Mouse (Mus musculus) heart, embryonic 15.5 days (tissue): ENCODE measurements around the gene Olfr525. TPM values are rescaled to one million over a fixed set of nuclear protein-coding genes. Genes with fewer than 3 reads are reported as not detected.

Experiments
- ATAC-seq: fragments of 200-750 bp; cut with Nextera tagmentation; replicated peaks from 2 replicates; pipeline ENCODE4 v1.8.0; 2017; ENCODE audit warnings: low read depth, moderate TSS enrichment; ENCODE audit not compliant: insufficient number of reproducible peaks, insufficient read depth, low FRiP score
- H3K27ac ChIP-seq: fragments of 300-500 bp; sonication (generic); 2 replicates; pipeline ENCODE4 v1.5.1; 2015; ENCODE audit warnings: mild to moderate bottlenecking, inconsistent platforms
- H3K27me3 ChIP-seq: fragments of 300-500 bp; sonication (generic); 2 replicates; pipeline ENCODE4 v1.6.1; 2015; ENCODE audit warnings: inconsistent platforms
- H3K36me3 ChIP-seq: fragments of 300-500 bp; sonication (generic); 2 replicates; pipeline ENCODE4 v1.6.1; 2015; ENCODE audit warnings: mild to moderate bottlenecking, inconsistent platforms
- H3K4me1 ChIP-seq: fragments of 300-500 bp; sonication (generic); replicated peaks from 2 replicates; pipeline ENCODE4 v1.6.1; 2015; ENCODE audit warnings: inconsistent platforms
- H3K4me2 ChIP-seq: fragments of 300-500 bp; sonication (generic); 2 replicates; pipeline ENCODE4 v1.6.1; 2015; ENCODE audit warnings: inconsistent platforms, mild to moderate bottlenecking, moderate library complexity
- H3K4me3 ChIP-seq: fragments of 300-500 bp; sonication (generic); 2 replicates; pipeline ENCODE4 v1.5.1; 2015; ENCODE audit warnings: mild to moderate bottlenecking, inconsistent platforms
- H3K9ac ChIP-seq: fragments of 300-500 bp; sonication (generic); 2 replicates; pipeline ENCODE4 v1.6.1; 2015; ENCODE audit warnings: mild to moderate bottlenecking, inconsistent platforms
- H3K9me3 ChIP-seq: fragments of 300-500 bp; sonication (generic); replicated peaks from 2 replicates; pipeline ENCODE4 v1.6.1; 2016; ENCODE audit warnings: inconsistent platforms
- WGBS: fragments of 180-500 bp; shearing (Covaris S2); methylation state at CpG from one replicate; pipeline ENCODE4 v1.1.7; 2015; ENCODE audit warnings: mixed read lengths; 5-methylcytosine and 5-hydroxymethylcytosine counted together
- polyA plus RNA-seq: library from polyadenylated mRNA; unstranded; fragments of >200 nt; fragmentation: Nextera tagmentation; extraction: Ambion mirVana; gene quantifications from 2 replicates; pipeline ENCODE4 v1.2.1, GENCODE M21; 2015

Gene Olfr525
- not detected in 2 replicates for polyA plus RNA-seq

DNA sequence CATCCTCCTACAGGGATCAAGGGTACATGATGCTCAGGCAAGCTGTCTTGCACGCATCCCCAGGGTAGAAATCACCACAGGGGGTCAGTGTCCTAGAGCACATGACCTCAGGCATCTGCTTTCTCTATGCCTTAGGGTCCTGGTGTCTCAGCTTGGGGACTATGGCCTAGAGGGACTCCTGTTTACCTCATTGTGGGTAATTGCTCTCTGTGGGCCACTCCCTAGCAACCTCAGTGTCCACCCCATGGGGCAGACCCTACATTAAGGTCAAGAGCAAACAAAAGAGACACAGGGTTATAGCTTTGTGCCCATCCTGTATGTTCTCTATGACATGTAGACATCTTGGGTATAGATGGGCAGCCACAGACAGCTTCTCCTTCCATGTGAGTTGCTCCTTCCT is at the start of gene Olfr525:
Olfr525 (plus strand) TSS at position 301 of the 400 bp plus-strand sequence.
- Histone ChIP-seq H3K4me1 (no peaks in the 10 kb centered on the region), H3K27ac (no peak within 1 kb of the TSS), H3K36me3 (no peaks in the 10 kb centered on the region), H3K4me3 (no peak within 1 kb of the TSS), H3K9me3 (no peaks in the 10 kb centered on the region), H3K27me3 (no peaks in the 10 kb centered on the region), H3K4me2 (no peak within 1 kb of the TSS), H3K9ac (no peak within 1 kb of the TSS)
- 48% methylated on average over 1 of the region's 1 CpGs for WGBS
- ATAC-seq = no peak

DNA sequence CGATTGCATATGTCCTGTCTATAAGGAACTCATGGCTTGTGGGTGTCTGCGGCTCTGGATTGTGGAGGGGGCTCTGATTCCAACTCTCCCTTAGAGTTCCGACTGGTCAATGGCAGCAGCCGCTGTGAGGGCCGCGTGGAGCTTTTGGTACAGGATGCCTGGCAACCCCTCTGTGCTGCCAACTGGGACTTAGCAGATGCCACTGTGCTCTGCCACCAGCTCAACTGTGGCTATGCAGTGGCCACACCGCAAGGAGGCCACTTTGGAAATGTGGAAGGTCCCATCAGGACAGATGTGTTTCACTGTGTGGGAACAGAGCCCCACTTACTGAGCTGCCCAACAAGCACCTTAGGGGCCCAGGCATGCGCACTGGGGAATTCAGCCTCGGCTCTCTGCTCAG is 24.9 kb upstream of the Olfr525 start:
- H3K4me3 ChIP-seq = no peak overlapping the region
- 81% methylated on average over 9 of the region's 9 CpGs for WGBS
- ATAC-seq = no peak

DNA sequence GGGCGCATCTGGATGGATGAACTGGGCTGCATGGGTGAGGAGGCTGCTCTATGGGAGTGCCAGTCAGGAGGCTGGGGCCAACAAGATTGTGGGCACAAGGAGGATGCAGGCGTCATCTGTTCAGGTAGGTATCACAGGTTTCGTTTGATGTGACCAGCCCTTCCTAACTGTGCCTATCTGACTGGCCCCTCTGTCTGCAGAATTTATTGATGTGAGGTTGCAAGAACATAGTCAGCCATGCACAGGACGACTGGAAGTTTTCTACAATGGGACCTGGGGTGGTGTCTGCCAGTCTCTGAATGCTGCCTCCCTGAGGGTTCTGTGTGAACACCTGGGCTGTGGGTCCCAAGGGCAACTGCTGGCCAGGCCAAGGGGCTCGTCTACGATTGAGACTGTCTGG is 23.8 kb upstream of the Olfr525 start:
- Histone ChIP-seq H3K27ac (no peak overlapping the region), H3K36me3 (no peaks in the 10 kb centered on the region), H3K9me3 (no peaks in the 10 kb centered on the region), H3K4me3 (no peak overlapping the region), H3K9ac (no peak overlapping the region), H3K27me3 (no peaks in the 10 kb centered on the region), H3K4me1 (no peaks in the 10 kb centered on the region), H3K4me2 (no peak overlapping the region)
- ATAC-seq = no peak
- WGBS = 59% methylated on average over 6 of the region's 6 CpGs

More for the DNA sequence above, 24.9 kb upstream of the Olfr525 start:
- Histone ChIP-seq H3K4me2 (no peak overlapping the region), H3K27me3 (no peaks in the 10 kb centered on the region), H3K4me1 (no peaks in the 10 kb centered on the region), H3K9me3 (no peaks in the 10 kb centered on the region), H3K9ac (no peak overlapping the region), H3K36me3 (no peaks in the 10 kb centered on the region), H3K27ac (no peak overlapping the region)

DNA sequence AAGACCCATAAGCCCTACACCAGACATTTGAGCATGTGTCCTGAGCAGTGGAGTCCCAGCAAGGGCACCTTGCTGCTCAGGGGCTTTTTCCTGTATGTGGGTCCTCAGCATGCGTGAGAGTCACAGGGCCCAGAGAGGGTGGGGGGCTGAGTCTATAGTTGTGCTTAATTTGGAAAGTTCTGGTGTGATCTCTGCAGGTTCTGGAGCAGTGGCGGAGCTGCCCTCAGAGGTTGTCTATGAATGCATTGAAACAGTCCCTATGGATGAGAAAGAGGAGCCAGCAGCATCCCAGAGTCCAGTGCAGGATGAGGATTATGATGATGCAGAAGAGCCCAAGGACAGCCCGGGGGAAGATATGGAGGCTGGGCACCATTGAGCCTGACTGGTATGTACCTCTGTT is 21.2 kb upstream of the Olfr525 start:
- no peak overlapping the region for H3K27ac ChIP-seq
- 70% methylated on average over 3 of the region's 3 CpGs for WGBS
- no peaks in the 10 kb centered on the region for H3K27me3 ChIP-seq
- no peak for ATAC-seq
- no peaks in the 10 kb centered on the region for H3K4me1 ChIP-seq
- H3K4me2 ChIP-seq = no peak overlapping the region
- no peaks in the 10 kb centered on the region for H3K9me3 ChIP-seq
- no peaks in the 10 kb centered on the region for H3K36me3 ChIP-seq
- no peak overlapping the region for H3K9ac ChIP-seq
- no peak overlapping the region for H3K4me3 ChIP-seq

DNA sequence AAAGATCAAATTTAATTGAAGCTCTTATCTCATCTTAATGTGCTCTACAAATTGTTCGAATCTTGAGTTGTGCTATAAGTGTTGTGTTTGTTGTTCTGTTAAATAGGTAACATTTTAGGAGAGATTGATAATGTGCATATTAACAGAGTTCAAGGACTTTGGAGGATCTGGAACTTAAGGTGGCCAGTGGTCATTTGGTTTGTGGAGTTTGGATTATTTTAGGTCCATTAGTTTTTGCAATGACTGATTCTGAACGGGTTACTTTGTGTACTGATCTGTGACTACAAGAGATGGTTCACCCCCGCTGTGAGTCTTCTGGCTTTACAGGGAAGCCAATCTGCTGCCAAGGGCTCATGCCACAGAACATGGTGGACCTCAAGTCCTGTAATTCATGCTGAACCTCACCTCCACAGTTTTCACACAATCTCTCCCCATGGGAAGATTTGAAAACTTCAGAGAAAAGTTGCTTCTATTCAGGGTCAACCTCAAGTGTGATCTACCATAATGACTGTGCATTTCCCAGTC is 735 bp upstream of the Olfr525 start:
- H3K4me2 ChIP-seq = no peak overlapping the region
- no peak for ATAC-seq
- 69% methylated on average over 3 of the region's 3 CpGs for WGBS
- H3K27me3 ChIP-seq = no peaks in the 10 kb centered on the region
- no peak overlapping the region for H3K27ac ChIP-seq
- H3K4me3 ChIP-seq = no peak overlapping the region
- no peaks in the 10 kb centered on the region for H3K4me1 ChIP-seq
- H3K9me3 ChIP-seq = no peaks in the 10 kb centered on the region
- H3K9ac ChIP-seq = no peak overlapping the region
- H3K36me3 ChIP-seq = no peaks in the 10 kb centered on the region

DNA sequence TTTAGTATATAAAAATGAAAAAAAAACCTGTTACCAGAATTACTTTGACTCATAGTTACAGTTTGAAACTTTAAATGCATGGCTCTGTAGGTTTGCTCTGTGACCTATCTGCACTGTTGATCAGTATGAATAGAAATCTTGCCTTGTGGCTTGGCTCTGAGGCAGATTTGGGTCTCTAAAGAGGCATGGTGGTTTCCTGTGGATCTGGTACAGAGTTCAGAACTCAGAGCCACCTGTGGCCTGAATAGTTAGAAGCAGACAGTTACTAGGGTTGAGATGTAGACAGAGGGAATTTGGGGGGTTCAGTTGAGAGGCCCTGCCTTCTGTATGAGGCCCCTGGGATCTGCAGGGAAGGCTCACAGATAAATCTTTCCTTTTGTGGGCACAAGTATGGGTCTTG is 477 bp downstream of the Olfr525 start:
- Histone ChIP-seq H3K27ac (no peak overlapping the region), H3K27me3 (no peaks in the 10 kb centered on the region), H3K4me3 (no peak overlapping the region), H3K9ac (no peak overlapping the region), H3K36me3 (no peaks in the 10 kb centered on the region), H3K9me3 (no peaks in the 10 kb centered on the region), H3K4me2 (no peak overlapping the region), H3K4me1 (no peaks in the 10 kb centered on the region)
- ATAC-seq = no peak

DNA sequence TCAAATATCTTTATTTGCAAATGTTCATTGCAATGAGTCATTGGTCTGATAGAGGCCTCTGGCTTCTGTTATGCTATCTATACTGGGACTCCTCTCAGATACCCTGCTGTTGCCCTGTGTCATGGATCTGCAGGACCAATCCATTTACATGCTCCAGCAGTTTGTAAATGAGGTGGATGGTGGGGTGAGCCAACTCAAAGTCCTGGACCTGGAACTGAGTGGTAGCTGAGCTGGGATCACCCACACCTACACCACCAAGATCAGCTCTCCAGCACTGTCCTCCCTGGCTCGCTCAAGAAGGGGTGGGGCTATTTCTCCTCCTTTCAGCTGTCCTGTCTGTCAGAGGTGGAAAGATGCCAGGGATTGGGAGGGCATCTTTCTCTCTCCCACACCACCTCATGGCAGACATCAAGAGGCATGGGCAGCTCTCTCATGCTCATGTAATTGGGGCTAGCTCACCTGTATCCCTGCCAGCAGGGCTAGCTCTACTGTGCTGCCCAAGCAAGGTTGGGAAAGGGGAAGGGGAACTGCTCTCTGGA is 9.2 kb downstream of the Olfr525 start:
- 54% methylated on average over 1 of the region's 1 CpGs for WGBS
- H3K4me1 ChIP-seq = no peaks in the 10 kb centered on the region
- H3K36me3 ChIP-seq = no peaks in the 10 kb centered on the region
- no peak for ATAC-seq
- no peak overlapping the region for H3K9ac ChIP-seq
- H3K27ac ChIP-seq = no peak overlapping the region
- no peak overlapping the region for H3K4me2 ChIP-seq
- no peaks in the 10 kb centered on the region for H3K27me3 ChIP-seq
- H3K9me3 ChIP-seq = no peaks in the 10 kb centered on the region
- H3K4me3 ChIP-seq = no peak overlapping the region

DNA sequence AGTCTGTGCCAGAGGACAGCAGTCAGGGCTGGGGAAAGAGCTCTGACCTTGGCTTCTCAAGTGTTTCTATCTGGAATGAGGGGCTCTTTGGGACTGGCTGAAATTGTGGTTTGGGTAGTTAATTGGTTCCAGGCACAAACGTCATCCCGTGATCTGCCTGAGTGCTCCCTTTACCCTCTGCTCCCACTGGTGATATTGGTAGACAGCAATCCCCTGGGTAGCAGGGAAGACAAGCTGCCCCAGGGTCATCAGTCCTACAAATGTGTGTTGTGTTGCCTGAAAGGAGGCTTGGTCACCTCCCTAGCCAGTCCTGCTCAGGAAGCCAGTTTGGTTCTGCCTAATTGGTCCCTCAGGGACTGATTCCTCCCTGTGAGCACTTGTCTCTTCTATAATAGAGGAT is 13.1 kb downstream of the Olfr525 start, which contains the start of gene Olfr527:
Olfr527 (plus strand) TSS at position 301 of the 400 bp plus-strand sequence.
- H3K9ac ChIP-seq = no peak within 1 kb of the TSS
- WGBS = 80% methylated on average over 2 of the region's 2 CpGs
- H3K9me3 ChIP-seq = no peaks in the 10 kb centered on the region
- H3K27ac ChIP-seq = no peak within 1 kb of the TSS
- H3K27me3 ChIP-seq = no peaks in the 10 kb centered on the region
- H3K4me2 ChIP-seq = no peak within 1 kb of the TSS
- H3K4me1 ChIP-seq = no peaks in the 10 kb centered on the region
- H3K36me3 ChIP-seq = no peaks in the 10 kb centered on the region
- no peak for ATAC-seq
- H3K4me3 ChIP-seq = no peak within 1 kb of the TSS

DNA sequence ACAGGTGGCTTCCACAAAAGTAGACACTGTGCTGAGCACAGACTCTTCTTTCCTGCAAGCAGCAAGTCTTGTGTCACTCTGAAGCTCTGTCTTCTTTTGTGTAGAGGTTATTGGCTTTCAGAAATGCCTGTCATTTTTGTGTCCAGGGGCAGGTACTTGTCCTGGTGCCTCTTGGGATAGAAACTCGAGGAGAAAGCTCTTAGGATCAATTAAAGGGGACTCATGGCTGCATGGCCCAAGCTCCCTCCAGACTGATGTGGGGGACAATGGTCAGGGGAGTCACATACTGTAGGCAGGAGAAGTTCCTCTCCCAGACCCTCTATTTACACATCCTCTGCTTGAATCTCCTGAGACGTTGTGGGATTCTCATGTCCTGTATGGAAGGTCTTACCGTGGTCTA is 40.9 kb downstream of the Olfr525 start, which contains the start of gene Olfr60:
Olfr60 (minus strand) TSS at position 101 of the 400 bp plus-strand sequence.
- no peak within 1 kb of the TSS for H3K27ac ChIP-seq
- H3K9me3 ChIP-seq = no peaks in the 10 kb centered on the region
- no peaks in the 10 kb centered on the region for H3K36me3 ChIP-seq
- ATAC-seq = no peak
- no peak within 1 kb of the TSS for H3K4me3 ChIP-seq
- H3K4me1 ChIP-seq = no peaks in the 10 kb centered on the region
- H3K4me2 ChIP-seq = no peak within 1 kb of the TSS
- no peaks in the 10 kb centered on the region for H3K27me3 ChIP-seq
- 55% methylated on average over 3 of the region's 3 CpGs for WGBS
- no peak within 1 kb of the TSS for H3K9ac ChIP-seq

DNA sequence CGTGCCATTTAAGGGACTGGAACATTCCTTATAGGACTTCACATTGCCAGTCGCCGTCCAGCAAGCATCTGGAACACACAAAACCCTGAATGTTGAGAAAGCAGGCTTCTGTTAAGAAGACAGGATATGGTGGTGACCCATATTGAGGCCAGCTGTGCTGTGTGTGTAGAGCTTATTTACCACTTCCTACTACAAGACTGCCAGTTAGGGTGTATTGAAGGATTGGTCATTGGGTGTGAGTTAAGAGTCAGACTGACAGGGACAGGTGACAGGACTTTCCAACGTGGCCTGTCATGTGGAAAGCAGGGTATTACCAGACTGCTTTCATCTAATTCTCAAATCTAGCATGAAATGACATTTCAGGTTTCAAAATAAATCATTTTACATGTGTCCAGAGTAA is 53.6 kb downstream of the Olfr525 start:
- 60% methylated on average over 4 of the region's 4 CpGs for WGBS
- H3K4me3 ChIP-seq = no peak overlapping the region
- no peak overlapping the region for H3K9ac ChIP-seq
- ATAC-seq = no peak
- no peak overlapping the region for H3K4me2 ChIP-seq
- no peaks in the 10 kb centered on the region for H3K9me3 ChIP-seq
- H3K4me1 ChIP-seq = no peaks in the 10 kb centered on the region
- no peaks in the 10 kb centered on the region for H3K27me3 ChIP-seq
- H3K36me3 ChIP-seq = no peaks in the 10 kb centered on the region
- H3K27ac ChIP-seq = no peak overlapping the region

DNA sequence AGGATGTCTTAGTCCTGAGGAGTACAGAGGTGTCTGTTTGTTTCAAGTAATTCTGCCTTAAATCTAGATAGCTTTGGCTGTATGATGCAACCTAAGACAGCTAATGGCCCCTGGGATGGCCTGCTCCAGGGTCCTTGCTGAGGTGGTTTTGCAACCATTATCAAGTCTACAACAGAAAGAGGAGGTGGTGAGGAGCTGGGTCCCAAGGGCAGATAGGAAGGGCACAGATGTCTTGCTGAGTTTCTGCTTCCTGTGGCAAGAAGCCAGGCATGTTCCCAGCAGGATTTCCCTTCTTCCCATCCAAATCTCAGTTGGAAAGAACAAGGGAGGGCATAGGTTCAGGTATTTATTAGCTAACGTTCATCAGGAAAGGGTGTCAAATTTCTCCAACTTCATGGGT is 55.6 kb downstream of the Olfr525 start, which contains the start of gene Olfr530:
Olfr530 (minus strand) TSS at position 101 of the 400 bp plus-strand sequence.
- H3K9me3 ChIP-seq = no peaks in the 10 kb centered on the region
- H3K4me1 ChIP-seq = no peaks in the 10 kb centered on the region
- no peak within 1 kb of the TSS for H3K9ac ChIP-seq
- H3K4me3 ChIP-seq = no peak within 1 kb of the TSS
- ATAC-seq = no peak
- H3K27me3 ChIP-seq = no peaks in the 10 kb centered on the region
- 50% methylated on average over 1 of the region's 1 CpGs for WGBS
- no peak within 1 kb of the TSS for H3K4me2 ChIP-seq
- H3K36me3 ChIP-seq = no peaks in the 10 kb centered on the region
- no peak within 1 kb of the TSS for H3K27ac ChIP-seq

DNA sequence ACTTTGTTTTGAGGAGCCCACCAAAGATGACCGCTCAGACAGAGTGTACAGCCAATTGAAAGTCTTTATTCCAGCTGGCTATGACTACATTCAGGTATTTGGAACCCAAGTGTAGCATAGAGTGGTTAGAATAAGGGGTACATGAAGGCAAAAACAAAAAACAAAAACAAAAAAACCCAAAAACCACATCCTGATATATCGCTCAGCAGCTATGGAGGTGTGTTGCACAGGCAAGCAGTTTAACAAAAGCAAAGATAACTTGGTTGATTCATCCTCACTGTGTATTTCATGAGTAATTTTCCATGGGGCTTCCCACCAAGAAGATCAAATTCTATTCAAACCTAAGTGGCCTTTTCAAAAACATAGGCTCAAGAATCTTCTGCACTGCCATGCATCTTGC is 56.3 kb downstream of the Olfr525 start:
- Histone ChIP-seq H3K9me3 (no peaks in the 10 kb centered on the region), H3K4me2 (no peak overlapping the region), H3K27me3 (no peaks in the 10 kb centered on the region), H3K36me3 (no peaks in the 10 kb centered on the region), H3K4me3 (no peak overlapping the region), H3K9ac (no peak overlapping the region), H3K27ac (no peak overlapping the region), H3K4me1 (no peaks in the 10 kb centered on the region)
- no peak for ATAC-seq
- WGBS = 85% methylated on average over 2 of the region's 2 CpGs
